ENCODE assay signal across 10 mouse cellular contexts in genomic region chr10:117216793-117217192, GRCm38 (mm10). TPM values are rescaled to one million over a fixed set of nuclear protein-coding genes. Genes with fewer than 3 reads are reported as not detected.
DNase-seq lines count a peak whose midpoint lies in the region; ATAC-seq and TF ChIP-seq lines count a peak whose summit lies in the region.
"Had no signal": no experiment of that assay in that cellular context is flagged by ENCODE, and none has a peak within 500 bp of the region (broad histone marks: within the 10 kb centered on the region; RNA-seq: fewer than 3 reads in every experiment).

No protein-coding gene starts in this region.

- 67% methylated on average over 5 of the region's 5 CpGs for WGBS in heart, postnatal 0 days
- WGBS in heart, embryonic 11.5 days (ENCODE audit: insufficient replicate concordance) = 65% methylated on average over 5 of the region's 5 CpGs
- 72% methylated on average over 5 of the region's 5 CpGs for WGBS in limb, embryonic 11.5 days

- no peak overlapping the region for H3K9ac ChIP-seq in heart, postnatal 0 days (replicated peaks; ENCODE audit: low read depth, low read length)
- no peak overlapping the region for H3K9ac ChIP-seq in heart, embryonic 11.5 days (ENCODE audit: low read depth, low read length)
- H3K9ac ChIP-seq in ES-Bruce4 (ENCODE audit: low read depth, poor library complexity, severe bottlenecking) = no peak overlapping the region
- no peak overlapping the region for H3K9ac ChIP-seq in limb, embryonic 11.5 days (ENCODE audit: low read length)

- H3K4me1 ChIP-seq in heart, postnatal 0 days (ENCODE audit: control insufficient read depth, insufficient read depth) = no peaks in the 10 kb centered on the region
- H3K4me1 ChIP-seq in heart, embryonic 11.5 days (ENCODE audit: control insufficient read depth, insufficient read depth, low read length) = no peaks in the 10 kb centered on the region
- H3K4me1 ChIP-seq in ES-Bruce4 (ENCODE audit: control insufficient read depth, insufficient read depth, low read length) = no peaks in the 10 kb centered on the region
- H3K4me1 ChIP-seq in limb, embryonic 11.5 days (ENCODE audit: control insufficient read depth, insufficient read depth, low read length) = no peaks in the 10 kb centered on the region

- H3K4me3 ChIP-seq in heart, postnatal 0 days (ENCODE audit: low read depth, low read length) = no peak overlapping the region
- H3K4me3 ChIP-seq in heart, embryonic 11.5 days (ENCODE audit: low read depth, low read length) = no peak overlapping the region
- H3K4me3 ChIP-seq in ES-Bruce4 (ENCODE audit: low read depth, low read length) = no peak overlapping the region
- no peak overlapping the region for H3K4me3 ChIP-seq in limb, embryonic 11.5 days (ENCODE audit: low read depth, low read length)
- H3K4me3 ChIP-seq: erythroblast, embryonic 14.5 days had no signal

- TF ChIP-seq EP300 in heart, postnatal 0 days (IDR thresholded peaks at IDR 0.05; ENCODE audit: low read depth) = no peak
- no peak for TF ChIP-seq EP300 in ES-Bruce4 (IDR thresholded peaks at IDR 0.05; ENCODE audit: insufficient read depth, low read depth, low read length)

- no peaks in the 10 kb centered on the region for H3K27me3 ChIP-seq in heart, postnatal 0 days (ENCODE audit: control insufficient read depth, insufficient read depth, low read length)
- H3K27me3 ChIP-seq in heart, embryonic 11.5 days (ENCODE audit: control insufficient read depth, insufficient read depth, low read length) = no peaks in the 10 kb centered on the region
- H3K27me3 ChIP-seq in ES-Bruce4 (ENCODE audit: control insufficient read depth, insufficient read depth, low read length, poor library complexity, severe bottlenecking) = no peaks in the 10 kb centered on the region
- H3K27me3 ChIP-seq in limb, embryonic 11.5 days (ENCODE audit: control insufficient read depth, insufficient read depth, low read length) = no peaks in the 10 kb centered on the region

- H3K36me3 ChIP-seq in heart, postnatal 0 days (replicated peaks; ENCODE audit: control insufficient read depth, insufficient read depth, low read length) = peaks cover 71% of the 10 kb centered on the region
- H3K36me3 ChIP-seq in heart, embryonic 11.5 days (ENCODE audit: control insufficient read depth, insufficient read depth, low read length) = peaks cover 45% of the 10 kb centered on the region
- peaks cover 49% of the 10 kb centered on the region for H3K36me3 ChIP-seq in ES-Bruce4 (ENCODE audit: control insufficient read depth, insufficient read depth, low read length, poor library complexity, severe bottlenecking)
- H3K36me3 ChIP-seq in limb, embryonic 11.5 days (ENCODE audit: control insufficient read depth, insufficient read depth, low read length) = peaks cover 25% of the 10 kb centered on the region

- DNase-seq in heart, postnatal 0 days (ENCODE audit: low spot score) = no peak
- DNase-seq in 416B (ENCODE audit: low read depth) = peak; percentile 68
- DNase-seq in embryo, embryonic 10 days (ENCODE audit: low spot score) = peak; percentile 66
- DNase-seq in limb, embryonic 11.5 days (ENCODE audit: low spot score) = peak; percentile 68
- DNase-seq in natural killer cell, adult 2 months (ENCODE audit: low spot score in 2 of 2) = peak; percentile 39 to 75
- DNase-seq in ovary, postnatal 10 days (ENCODE audit: low spot score) = no peak

- no peak overlapping the region for H3K27ac ChIP-seq in heart, postnatal 0 days (ENCODE audit: low read depth)
- no peak overlapping the region for H3K27ac ChIP-seq in heart, embryonic 11.5 days (ENCODE audit: low read depth, low read length)
- no peak overlapping the region for H3K27ac ChIP-seq in ES-Bruce4 (ENCODE audit: insufficient read depth, low read length)
- H3K27ac ChIP-seq in limb, embryonic 11.5 days (replicated peaks; ENCODE audit: low read depth, low read length) = no peak overlapping the region

- H3K9me3 ChIP-seq in heart, postnatal 0 days (replicated peaks; ENCODE audit: control insufficient read depth, low read length) = no peaks in the 10 kb centered on the region
- no peaks in the 10 kb centered on the region for H3K9me3 ChIP-seq in heart, embryonic 11.5 days (replicated peaks; ENCODE audit: control insufficient read depth, low read length)
- H3K9me3 ChIP-seq in ES-Bruce4 (replicated peaks; ENCODE audit: control insufficient read depth, insufficient read depth, low read length, poor library complexity, severe bottlenecking) = no peaks in the 10 kb centered on the region
- H3K9me3 ChIP-seq in limb, embryonic 11.5 days (ENCODE audit: control insufficient read depth, low read length) = no peaks in the 10 kb centered on the region

- ATAC-seq in heart, postnatal 0 days (ENCODE audit: insufficient read depth, low read depth) = 0 out of 2 replicates have a peak, but pooled peaks have one; percentile 38
- ATAC-seq in heart, embryonic 11.5 days (replicated peaks; ENCODE audit: insufficient number of reproducible peaks, low FRiP score, low TSS enrichment) = no peak
- ATAC-seq in limb, embryonic 11.5 days (ENCODE audit: insufficient number of reproducible peaks, low FRiP score, low TSS enrichment, low read depth) = no peak

- H3K4me2 ChIP-seq in heart, postnatal 0 days (ENCODE audit: low read depth, low read length) = no peak overlapping the region
- H3K4me2 ChIP-seq in heart, embryonic 11.5 days = no peak overlapping the region
- H3K4me2 ChIP-seq in limb, embryonic 11.5 days (ENCODE audit: low read depth, severe bottlenecking) = no peak overlapping the region

- TF ChIP-seq POLR2A in ES-Bruce4 (IDR thresholded peaks at IDR 0.05; ENCODE audit: insufficient read depth, low read length) = no peak

- peak; percentile 81 for TF ChIP-seq CTCF in heart, postnatal 0 days (IDR thresholded peaks at IDR 0.05; ENCODE audit: low read depth)
- TF ChIP-seq CTCF in ES-Bruce4 (IDR thresholded peaks at IDR 0.05; ENCODE audit: low read depth, low read length) = peak; percentile 80

RNA-seq across cellular contexts. Expression of gene Yeats4, which starts 7.5 kb away (rescaled TPM):
- 34.4 and 50.7 TPM in 2 replicates for total RNA-seq in heart, postnatal 0 days (2014; rRNA removed; ENCODE audit: low replicate concordance)
- 31.1 and 33.6 TPM in 2 replicates for polyA plus RNA-seq in heart, postnatal 0 days (2015; fragmentation: Nextera tagmentation; extraction: Ambion mirVana)
- 66.4 and 75.9 TPM in 2 replicates for polyA plus RNA-seq in heart, embryonic 11.5 days (2014; fragmentation: Nextera tagmentation; extraction: Ambion mirVana)
- 60.6 and 65.1 TPM in 2 replicates for polyA plus RNA-seq in ES-Bruce4 (2011; ENCODE audit: insufficient read depth, insufficient read length, low read depth, missing spikeins)
- polyA plus RNA-seq in limb, embryonic 11.5 days (2014; fragmentation: Nextera tagmentation; extraction: Ambion mirVana) = 131 TPM in 2 replicates

RNA-seq across cellular contexts. Expression of gene 9530003J23Rik, which starts 21.7 kb away (rescaled TPM):
- not detected in 2 replicates for total RNA-seq in heart, postnatal 0 days (2014; rRNA removed; ENCODE audit: low replicate concordance)
- polyA plus RNA-seq in heart, postnatal 0 days (2015; fragmentation: Nextera tagmentation; extraction: Ambion mirVana) = not detected in 2 replicates
- not detected in 2 replicates for polyA plus RNA-seq in heart, embryonic 11.5 days (2014; fragmentation: Nextera tagmentation; extraction: Ambion mirVana)
- polyA plus RNA-seq in ES-Bruce4 (2011; ENCODE audit: insufficient read depth, insufficient read length, low read depth, missing spikeins) = not detected in 2 replicates
- polyA plus RNA-seq in limb, embryonic 11.5 days (2014; fragmentation: Nextera tagmentation; extraction: Ambion mirVana) = 0.17 and 0.23 TPM in 2 replicates
- polyA plus RNA-seq: erythroblast, embryonic 14.5 days; liver, embryonic 16.5 days had no signal

Comparison
In these comparisons a context has a peak if more than half of its experiments do, and no peak if none do; other contexts are left out.
1. DNase-seq: peak in 416B (single experiment), embryo, embryonic 10 days (single experiment), limb, embryonic 11.5 days (single experiment) and natural killer cell, adult 2 months (2 of 2); none in heart, postnatal 0 days (single experiment) and ovary, postnatal 10 days (single experiment).